Comparison of ENCODE assay signal across 7 mouse cellular contexts in genomic region chr12:83072181-83072887, GRCm38 (mm10).
DNase-seq lines count a peak whose midpoint lies in the region; ATAC-seq and TF ChIP-seq lines count a peak whose summit lies in the region.

No protein-coding gene starts in this region.

- no peaks in the 10 kb centered on the region for H3K9me3 ChIP-seq in CH12.LX (replicated peaks; ENCODE audit: low read length)
- H3K9me3 ChIP-seq in heart, embryonic 15.5 days (replicated peaks) = no peaks in the 10 kb centered on the region

- in situ Hi-C loops in CH12.LX (cut with MboI; ENCODE audit: low pct_ligation_motif_present, low pct_unique_long_range_greater_than_20kb, low sequenced_read_pairs) = no loop called here

- no peak for TF ChIP-seq EP300 in CH12.LX (IDR thresholded peaks at IDR 0.05; ENCODE audit: low read length)

- H3K27ac ChIP-seq in CH12.LX (ENCODE audit: insufficient read depth, low read depth) = no peak overlapping the region
- peak overlapping the region; percentile 95 for H3K27ac ChIP-seq in heart, embryonic 15.5 days

- no peaks in the 10 kb centered on the region for H3K4me1 ChIP-seq in CH12.LX (ENCODE audit: control insufficient read depth in 1 of 2, insufficient read depth in 2 of 2)
- peaks cover 34% of the 10 kb centered on the region for H3K4me1 ChIP-seq in heart, embryonic 15.5 days (replicated peaks)

- WGBS in heart, embryonic 15.5 days = 14% methylated on average over 3 of the region's 3 CpGs

- peak; percentile 27 to 62; a peak in 3 of 4 replicates for TF ChIP-seq CTCF in CH12.LX (conservative IDR thresholded peaks at IDR 0.05 in 1 of 2, IDR thresholded peaks at IDR 0.05 in 1 of 2; ENCODE audit: low read depth in 2 of 2, low read length in 2 of 2)

- DNase-seq in 3T3-L1 (ENCODE audit: low read depth, low spot score) (peak; percentile 6), CH12.LX (ENCODE audit: extremely low read depth) (peak; percentile 12)
- peak; percentile 51 to 53 for DNase-seq in cerebellum, postnatal 25 days
- DNase-seq in urinary bladder, postnatal 25 days (ENCODE audit: low spot score) = no peak

- H3K4me2 ChIP-seq in CH12.LX (ENCODE audit: insufficient read depth, low read depth, poor library complexity, severe bottlenecking) = no peak overlapping the region
- peak overlapping the region; percentile 50 for H3K4me2 ChIP-seq in heart, embryonic 15.5 days

- no peak overlapping the region for H3K4me3 ChIP-seq in CH12.LX (replicated peaks in 1 of 3; ENCODE audit: low read depth in 2 of 3, low read length in 2 of 3, poor library complexity in 1 of 3)
- H3K4me3 ChIP-seq in heart, embryonic 15.5 days = no peak overlapping the region

- ATAC-seq in heart, embryonic 15.5 days (replicated peaks; ENCODE audit: insufficient number of reproducible peaks, insufficient read depth, low FRiP score, low read depth) = peak; percentile 11; the same call in 1 of the 2 replicates
- peak; percentile 70 for ATAC-seq in megakaryocyte-erythroid progenitor cell, adult 5-6 weeks (replicated peaks; ENCODE audit: low FRiP score, low TSS enrichment, poor library complexity, severe bottlenecking)
- ATAC-seq in CD4-positive, CD25-positive, alpha-beta regulatory T cell, adult 4 months = no peak

- H3K36me3 ChIP-seq in CH12.LX (replicated peaks in 1 of 2; ENCODE audit: control insufficient read depth in 1 of 2, insufficient read depth in 1 of 2, low read length in 1 of 2) = no peaks in the 10 kb centered on the region
- no peaks in the 10 kb centered on the region for H3K36me3 ChIP-seq in heart, embryonic 15.5 days

- dilution Hi-C loops in CH12.LX (cut with MboI; ENCODE audit: extremely low pct_ligation_motif_present, extremely low pct_unique_long_range_greater_than_20kb, low sequenced_read_pairs) = no loop called here

- H3K27me3 ChIP-seq in CH12.LX (replicated peaks) = no peaks in the 10 kb centered on the region
- H3K27me3 ChIP-seq in heart, embryonic 15.5 days = no peaks in the 10 kb centered on the region

- peak; percentile 57 for TF ChIP-seq RAD21 in CH12.LX (IDR thresholded peaks at IDR 0.05; ENCODE audit: low read depth, low read length)

- TF ChIP-seq POLR2A in CH12.LX (IDR thresholded peaks at IDR 0.05; ENCODE audit: low read depth, low read length) = no peak

- H3K79me2 ChIP-seq in CH12.LX (replicated peaks; ENCODE audit: control insufficient read depth, extremely low read depth, insufficient read depth, poor library complexity, severe bottlenecking) = no peaks in the 10 kb centered on the region

- H3K9ac ChIP-seq in CH12.LX (ENCODE audit: insufficient read depth, low read depth) = no peak overlapping the region
- H3K9ac ChIP-seq in heart, embryonic 15.5 days = 0 out of 2 replicates have a peak overlapping the region, but pooled peaks have one; percentile 8

TF ChIP-seq in CH12.LX, 34 proteins besides CTCF, POLR2A, EP300 and RAD21:
- TF ChIP-seq SMC3 (IDR thresholded peaks at IDR 0.05; ENCODE audit: low read depth, low read length) = peak; percentile 47
- no peak for TF ChIP-seq PAX5 (IDR thresholded peaks at IDR 0.05; ENCODE audit: low read length)
- no peak for TF ChIP-seq TCF12 (IDR thresholded peaks at IDR 0.05; ENCODE audit: low read depth, low read length)
- no peak for TF ChIP-seq NELFE (IDR thresholded peaks at IDR 0.05; ENCODE audit: low read depth, low read length)
- TF ChIP-seq GABPA (IDR thresholded peaks at IDR 0.05; ENCODE audit: insufficient replicate concordance, low read depth, low read length) = no peak
